Mouse (Mus musculus) embryonic facial prominence, embryonic 12.5 days (tissue): ENCODE results near the gene Slc38a7. TPM values are rescaled to one million over a fixed set of nuclear protein-coding genes. Genes with fewer than 3 reads are reported as not detected.
A peak's percentile ranks its signal among the peaks of the same experiment; 100 is the strongest.

Source experiments
- ATAC-seq: fragments of 200-750 bp; cut with Nextera tagmentation; 2 replicates; pipeline ENCODE4 v1.8.0; 2017; ENCODE audit not compliant: insufficient number of reproducible peaks, insufficient read depth, low FRiP score, low TSS enrichment
- H3K27ac ChIP-seq: fragments of 300-500 bp; sonication (generic); 2 replicates; pipeline ENCODE4 v1.5.1; 2016; ENCODE audit warnings: mild to moderate bottlenecking
- H3K27me3 ChIP-seq: fragments of 300-500 bp; sonication (generic); 2 replicates; pipeline ENCODE4 v1.6.1; 2016; ENCODE audit warnings: mild to moderate bottlenecking, moderate library complexity
- H3K36me3 ChIP-seq: fragments of 300-500 bp; sonication (generic); 2 replicates; pipeline ENCODE4 v1.6.1; 2016; ENCODE audit warnings: mild to moderate bottlenecking
- H3K4me1 ChIP-seq: fragments of 300-500 bp; sonication (generic); 2 replicates; pipeline ENCODE4 v1.6.1; 2016
- H3K4me2 ChIP-seq: fragments of 300-500 bp; sonication (generic); replicated peaks from 2 replicates; pipeline ENCODE4 v1.6.1; 2016; ENCODE audit warnings: mild to moderate bottlenecking, moderate library complexity
- H3K4me3 ChIP-seq: fragments of 300-500 bp; sonication (generic); 2 replicates; pipeline ENCODE4 v1.5.1; 2016; ENCODE audit warnings: mild to moderate bottlenecking
- H3K9ac ChIP-seq: fragments of 300-500 bp; sonication (generic); 2 replicates; pipeline ENCODE4 v1.6.1; 2016; ENCODE audit warnings: mild to moderate bottlenecking, moderate library complexity
- H3K9me3 ChIP-seq: fragments of 300-500 bp; sonication (generic); 2 replicates; pipeline ENCODE4 v1.6.1; 2016; ENCODE audit warnings: mild to moderate bottlenecking, moderate library complexity
- WGBS: fragments of 180-500 bp; shearing (Covaris S2); methylation state at CpG from one replicate; pipeline ENCODE4 v1.1.7; 2016; 5-methylcytosine and 5-hydroxymethylcytosine counted together
- polyA plus RNA-seq: library from polyadenylated mRNA; unstranded; fragments of >200 nt; fragmentation: Nextera tagmentation; extraction: Ambion mirVana; gene quantifications from 2 replicates; pipeline ENCODE4 v1.2.1, GENCODE M21; 2016

Gene Slc38a7
- polyA plus RNA-seq = 15.9 and 16.7 TPM in 2 replicates

DNA sequence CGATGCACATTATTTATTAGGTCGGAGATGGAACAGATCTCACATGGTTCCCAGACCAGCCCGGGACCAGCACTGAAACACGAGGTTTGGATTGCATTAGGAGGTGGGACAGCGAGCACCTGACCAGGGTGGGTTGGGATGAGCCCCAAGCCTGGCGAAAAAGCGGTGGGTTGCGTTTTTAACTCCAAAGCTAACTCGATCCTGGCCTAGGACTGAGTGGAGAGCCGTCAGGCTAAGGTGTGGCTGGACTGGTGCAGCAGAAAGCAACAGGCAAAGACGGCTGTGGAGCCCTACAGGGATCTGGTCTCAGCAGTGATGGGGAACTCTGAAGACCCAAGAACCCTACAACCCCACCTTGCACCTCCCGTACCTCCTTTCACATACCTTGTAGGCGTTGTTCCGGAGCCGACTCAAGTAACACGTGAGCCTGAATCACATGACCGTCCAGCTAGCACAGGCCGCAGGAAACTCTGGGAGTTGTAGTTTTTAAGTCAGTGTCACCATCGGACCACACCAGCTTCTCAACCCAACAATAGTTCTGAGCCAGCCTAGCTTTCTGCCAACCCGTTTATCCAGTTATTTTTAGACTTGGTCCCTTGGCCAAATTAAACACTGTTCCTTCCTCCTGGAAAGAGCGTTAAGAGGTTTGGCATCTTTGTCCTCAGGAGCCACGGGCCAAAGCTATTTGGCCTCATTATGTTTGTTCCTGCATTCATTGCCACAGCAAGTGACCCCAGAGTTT, at the start of gene Slc38a7:
Gene Slc38a7 (minus strand): TSS at position 438 of the 742 bp plus-strand sequence.
- Histone ChIP-seq H3K4me2 (peak within 1 kb of the TSS; percentile 68), H3K27ac (no peak within 1 kb of the TSS), H3K36me3 (peaks cover 2% of the 10 kb centered on the region; the same call in 1 of the 2 replicates), H3K4me1 (peaks cover 8% of the 10 kb centered on the region), H3K4me3 (peak within 1 kb of the TSS; percentile 75), H3K9me3 (no peaks in the 10 kb centered on the region), H3K9ac (peak within 1 kb of the TSS; percentile 69), H3K27me3 (no peaks in the 10 kb centered on the region)
- peak; percentile 87 for ATAC-seq
- WGBS = 19% methylated on average over 22 of the region's 22 CpGs

DNA sequence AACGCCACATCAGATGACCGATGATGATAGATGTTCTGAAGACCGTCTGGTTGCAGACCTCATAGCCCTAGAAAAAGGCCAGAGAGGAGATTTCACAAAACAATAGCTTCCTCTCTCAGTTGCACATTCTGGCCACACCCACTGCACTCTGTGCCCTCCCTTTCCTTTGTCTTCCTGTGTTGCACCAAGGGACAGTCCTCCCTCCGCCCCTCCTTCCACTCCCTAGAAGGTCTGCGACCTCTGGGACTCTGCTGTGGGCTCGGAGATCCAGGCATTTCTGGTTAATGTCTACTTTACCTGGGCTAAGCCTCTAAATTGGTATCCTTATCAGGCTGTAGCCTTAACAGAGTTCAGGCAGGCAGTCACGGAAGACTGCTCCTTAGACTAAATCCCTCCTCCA, 48.5 kb upstream of the Slc38a7 start:
- H3K36me3 ChIP-seq = no peaks in the 10 kb centered on the region
- H3K9ac ChIP-seq = no peak overlapping the region
- ATAC-seq = no peak
- H3K27me3 ChIP-seq = no peaks in the 10 kb centered on the region
- H3K4me2 ChIP-seq = no peak overlapping the region
- 34% methylated on average over 7 of the region's 7 CpGs for WGBS
- no peaks in the 10 kb centered on the region for H3K9me3 ChIP-seq
- H3K4me1 ChIP-seq = peaks cover 6% of the 10 kb centered on the region; the same call in 1 of the 2 replicates
- no peak overlapping the region for H3K27ac ChIP-seq
- no peak overlapping the region for H3K4me3 ChIP-seq

DNA sequence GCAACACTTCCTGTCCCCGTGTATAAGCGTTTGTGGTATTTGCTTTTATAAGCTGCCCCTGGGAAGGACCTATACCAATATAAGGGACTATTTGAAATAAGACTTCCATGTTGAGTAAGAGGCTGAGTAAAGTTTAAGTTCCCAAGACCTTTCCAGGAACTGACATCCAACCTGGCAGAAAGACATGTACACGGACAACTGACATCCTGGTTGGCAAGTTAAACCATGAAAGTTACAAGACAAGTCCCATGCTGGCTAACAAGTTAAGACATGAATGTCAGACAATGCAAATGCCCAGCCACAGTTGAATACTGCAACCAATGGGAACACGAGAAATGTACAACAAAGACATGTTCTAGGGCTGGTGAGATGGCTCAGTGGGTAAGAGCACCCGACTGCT, 40.4 kb upstream of the Slc38a7 start:
- Histone ChIP-seq H3K36me3 (no peaks in the 10 kb centered on the region), H3K27me3 (no peaks in the 10 kb centered on the region), H3K9ac (no peak overlapping the region), H3K4me3 (no peak overlapping the region), H3K4me1 (no peaks in the 10 kb centered on the region), H3K27ac (no peak overlapping the region), H3K4me2 (no peak overlapping the region), H3K9me3 (no peaks in the 10 kb centered on the region)
- WGBS = 72% methylated on average over 5 of the region's 5 CpGs
- no peak for ATAC-seq

DNA sequence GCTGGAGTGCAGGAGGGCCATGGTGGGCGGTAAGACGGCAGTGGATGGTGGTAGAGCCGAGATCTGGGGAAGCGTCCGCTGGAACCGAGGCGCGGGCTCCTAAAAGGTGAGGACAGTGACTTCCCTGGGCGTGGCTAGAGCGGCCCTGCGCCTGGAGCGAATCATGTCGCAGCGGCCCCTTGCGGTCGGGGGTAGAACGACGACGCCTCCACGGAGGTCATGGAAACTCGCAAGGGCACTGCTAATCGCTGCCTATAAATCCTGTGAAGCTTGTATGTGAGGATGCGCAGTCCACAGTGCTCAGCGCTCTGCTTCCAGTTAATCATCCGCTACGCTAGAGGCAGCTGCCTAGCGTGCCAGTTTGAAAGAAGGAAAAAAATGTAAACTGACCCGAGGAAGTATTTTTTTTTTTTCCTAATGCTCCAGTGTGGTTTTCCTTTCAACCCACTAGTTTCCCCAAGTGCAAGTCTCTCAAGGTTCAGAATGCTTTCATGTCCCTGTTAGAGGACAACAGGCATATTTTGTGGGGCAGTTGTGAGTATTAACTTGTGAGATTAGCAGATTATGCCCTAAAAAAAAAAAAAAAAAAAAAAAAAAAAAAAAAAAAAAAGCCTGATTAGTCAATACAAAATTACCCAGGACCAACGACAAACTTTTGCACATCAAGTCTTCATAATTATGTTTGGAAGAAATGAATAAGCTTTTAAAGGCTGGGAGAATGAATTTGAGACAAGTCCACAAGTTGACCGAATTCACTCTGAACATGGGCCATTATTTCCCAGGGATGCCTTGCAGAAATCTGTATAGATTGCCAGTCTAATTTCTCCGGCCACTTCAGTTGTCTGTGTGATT, 35.2 kb upstream of the Slc38a7 start, which contains the start of gene Got2:
Gene Got2 (minus strand): TSS at position 263 of the 852 bp plus-strand sequence.
- WGBS = 8% methylated on average over 31 of the region's 31 CpGs
- peaks cover 12% of the 10 kb centered on the region for H3K4me1 ChIP-seq
- H3K36me3 ChIP-seq = no peaks in the 10 kb centered on the region
- H3K27ac ChIP-seq = peak within 1 kb of the TSS; percentile 79
- peak within 1 kb of the TSS; percentile 83 for H3K4me2 ChIP-seq
- no peaks in the 10 kb centered on the region for H3K27me3 ChIP-seq
- H3K4me3 ChIP-seq = peak within 1 kb of the TSS; percentile 97
- no peaks in the 10 kb centered on the region for H3K9me3 ChIP-seq
- ATAC-seq = peak; percentile 87
- peak within 1 kb of the TSS; percentile 87 for H3K9ac ChIP-seq

DNA sequence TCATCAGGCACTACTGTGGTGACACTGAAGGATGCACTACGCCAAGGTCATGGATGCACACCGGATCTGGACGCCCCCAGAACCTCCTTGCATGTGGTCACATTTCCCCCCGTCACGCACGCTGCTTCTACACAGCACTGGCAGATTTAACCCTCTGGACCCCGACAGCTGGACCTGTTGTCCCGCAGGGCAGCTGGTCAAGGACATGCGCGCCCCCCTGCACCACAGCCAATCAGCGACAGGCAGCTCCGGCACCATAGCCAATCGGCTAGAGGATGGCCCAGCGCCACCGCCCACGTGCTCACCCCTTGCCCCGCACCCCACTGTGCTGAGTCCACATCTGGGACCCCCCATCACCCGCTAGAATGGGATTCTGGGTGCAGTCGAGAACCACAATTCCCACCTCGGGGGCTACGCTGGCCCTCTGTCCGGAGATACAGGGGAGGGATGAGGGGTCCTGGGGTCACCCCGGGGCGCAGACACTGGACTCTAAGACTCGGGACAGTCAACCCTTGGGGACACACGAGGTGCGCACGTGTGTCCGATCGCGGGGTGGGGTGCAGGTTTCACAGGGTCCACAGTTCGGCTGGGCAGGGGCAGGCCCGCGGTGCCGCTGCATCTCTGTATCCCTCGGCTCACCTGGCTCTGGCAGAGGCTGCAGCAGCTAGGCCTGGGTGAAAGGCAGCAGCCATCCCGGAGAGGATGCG, 34.4 kb upstream of the Slc38a7 start:
- H3K4me2 ChIP-seq = peak overlapping the region; percentile 83
- H3K9ac ChIP-seq = peak overlapping the region; percentile 87
- H3K27ac ChIP-seq = peak overlapping the region; percentile 79
- H3K4me3 ChIP-seq = peak overlapping the region; percentile 97
- H3K9me3 ChIP-seq = no peaks in the 10 kb centered on the region
- H3K27me3 ChIP-seq = no peaks in the 10 kb centered on the region
- under 1% methylated on average over 38 of the region's 38 CpGs for WGBS
- ATAC-seq = peak; percentile 93
- H3K4me1 ChIP-seq = peaks cover 12% of the 10 kb centered on the region
- H3K36me3 ChIP-seq = no peaks in the 10 kb centered on the region

DNA sequence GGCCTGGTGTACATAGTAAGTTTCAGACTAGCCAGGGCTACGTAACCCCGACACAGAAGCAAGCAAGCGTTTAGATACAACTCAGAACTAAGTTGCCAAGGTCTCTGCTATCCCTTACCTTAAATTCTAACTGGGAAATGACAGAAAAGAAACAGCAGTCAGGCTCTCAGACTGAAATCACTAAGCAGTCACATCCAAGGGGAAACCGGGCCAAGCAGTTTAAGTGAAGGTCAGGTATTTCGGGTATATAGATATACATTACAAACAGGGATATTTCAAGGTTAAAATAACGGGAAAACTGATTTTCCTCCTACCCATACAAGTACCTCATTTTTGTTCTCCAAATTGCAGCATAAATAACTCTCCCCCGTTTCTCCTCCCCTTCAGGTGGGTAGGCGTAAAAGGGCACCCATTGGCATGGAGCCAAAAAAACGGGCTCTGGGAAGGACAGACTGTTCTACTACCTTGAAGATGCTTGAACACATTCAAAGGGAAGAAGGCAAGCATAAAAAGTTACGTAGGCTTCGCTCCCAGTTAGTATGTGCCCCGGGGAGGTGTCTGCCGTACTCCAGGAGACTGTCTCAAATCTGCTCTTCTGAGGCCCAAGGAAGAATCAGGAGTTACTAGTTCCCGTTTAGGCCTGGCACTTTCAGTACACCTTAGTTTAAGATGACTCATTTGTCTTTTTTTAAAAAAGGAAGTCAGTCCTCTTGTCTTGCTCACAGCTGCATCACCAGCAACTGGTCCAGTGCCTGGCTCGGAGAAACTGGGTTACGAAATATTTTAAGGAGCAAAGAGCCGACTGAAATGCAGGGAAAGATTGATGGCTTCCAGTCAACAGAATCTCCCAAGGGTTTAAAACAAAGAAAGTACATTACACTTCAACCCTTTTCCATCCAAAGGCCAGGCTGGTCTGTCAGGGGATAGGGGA, 33.6 kb upstream of the Slc38a7 start:
- WGBS = 70% methylated on average over 17 of the region's 17 CpGs
- H3K9me3 ChIP-seq = no peaks in the 10 kb centered on the region
- peak overlapping the region; percentile 83 for H3K4me2 ChIP-seq
- no peaks in the 10 kb centered on the region; the same call in 1 of the 2 replicates for H3K36me3 ChIP-seq
- H3K4me3 ChIP-seq = peak overlapping the region; percentile 97
- no peak overlapping the region for H3K27ac ChIP-seq
- H3K27me3 ChIP-seq = no peaks in the 10 kb centered on the region
- peaks cover 12% of the 10 kb centered on the region for H3K4me1 ChIP-seq
- peak overlapping the region; percentile 87; the same call in 1 of the 2 replicates for H3K9ac ChIP-seq
- no peak for ATAC-seq

DNA sequence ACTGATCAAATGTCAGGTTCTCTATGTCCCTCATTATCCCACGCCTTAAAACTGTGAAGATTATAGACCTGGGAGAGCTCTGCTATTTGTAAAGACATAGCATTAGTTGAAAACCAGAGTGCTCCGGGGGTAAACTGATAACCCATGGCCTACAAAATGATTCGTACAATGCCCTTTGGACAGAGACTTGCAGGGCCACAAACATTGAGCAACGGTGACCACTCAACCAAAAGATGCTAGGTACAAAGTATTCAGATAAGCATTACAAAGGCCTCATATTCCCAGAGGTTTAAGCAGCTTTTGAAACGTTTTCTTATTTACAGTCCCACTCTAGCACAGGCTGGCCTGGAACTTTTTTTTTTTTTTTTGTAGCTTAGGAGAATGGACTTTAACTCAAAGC, 32.6 kb upstream of the Slc38a7 start:
- H3K4me1 ChIP-seq = peaks cover 12% of the 10 kb centered on the region
- no peaks in the 10 kb centered on the region for H3K9me3 ChIP-seq
- no peak for ATAC-seq
- no peaks in the 10 kb centered on the region; the same call in 1 of the 2 replicates for H3K36me3 ChIP-seq
- 0 out of 2 replicates have a peak overlapping the region, but pooled peaks have one; percentile 0 for H3K4me2 ChIP-seq
- WGBS = 72% methylated on average over 5 of the region's 5 CpGs
- H3K9ac ChIP-seq = no peak overlapping the region
- no peaks in the 10 kb centered on the region for H3K27me3 ChIP-seq
- H3K4me3 ChIP-seq = no peak overlapping the region
- no peak overlapping the region for H3K27ac ChIP-seq

DNA sequence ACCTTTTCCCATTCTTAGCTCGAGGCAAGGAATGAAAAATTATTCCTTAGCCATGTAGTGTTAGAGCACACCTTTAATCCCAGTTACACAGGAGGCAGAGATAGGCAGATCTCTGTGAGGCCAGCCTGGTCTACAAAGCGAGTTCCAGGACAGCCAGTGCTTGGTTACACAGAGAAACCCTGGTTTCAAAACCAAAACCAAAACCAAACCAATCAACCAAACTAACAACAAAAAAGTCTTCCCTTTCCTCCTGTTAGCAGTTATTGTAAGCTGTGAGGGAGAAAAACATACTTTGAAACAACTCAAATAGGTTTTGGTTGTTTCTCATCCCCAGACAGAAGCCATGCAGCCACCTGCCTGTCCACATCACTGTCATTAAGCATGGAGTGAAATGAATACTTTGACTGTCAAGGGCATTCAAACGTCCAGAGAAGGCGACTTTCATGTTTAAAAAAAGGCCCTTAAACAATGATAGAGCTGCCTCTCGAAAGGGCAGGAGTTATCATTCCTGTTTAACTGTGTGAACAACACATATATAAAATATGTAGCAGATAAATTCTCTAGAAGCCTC, 32.0 kb upstream of the Slc38a7 start:
- Histone ChIP-seq H3K27ac (no peak overlapping the region), H3K4me1 (peaks cover 12% of the 10 kb centered on the region), H3K36me3 (no peaks in the 10 kb centered on the region; the same call in 1 of the 2 replicates), H3K9me3 (no peaks in the 10 kb centered on the region), H3K9ac (no peak overlapping the region), H3K4me3 (no peak overlapping the region), H3K4me2 (0 out of 2 replicates have a peak overlapping the region, but pooled peaks have one; percentile 0), H3K27me3 (no peaks in the 10 kb centered on the region)
- ATAC-seq = no peak
- 72% methylated on average over 5 of the region's 5 CpGs for WGBS

DNA sequence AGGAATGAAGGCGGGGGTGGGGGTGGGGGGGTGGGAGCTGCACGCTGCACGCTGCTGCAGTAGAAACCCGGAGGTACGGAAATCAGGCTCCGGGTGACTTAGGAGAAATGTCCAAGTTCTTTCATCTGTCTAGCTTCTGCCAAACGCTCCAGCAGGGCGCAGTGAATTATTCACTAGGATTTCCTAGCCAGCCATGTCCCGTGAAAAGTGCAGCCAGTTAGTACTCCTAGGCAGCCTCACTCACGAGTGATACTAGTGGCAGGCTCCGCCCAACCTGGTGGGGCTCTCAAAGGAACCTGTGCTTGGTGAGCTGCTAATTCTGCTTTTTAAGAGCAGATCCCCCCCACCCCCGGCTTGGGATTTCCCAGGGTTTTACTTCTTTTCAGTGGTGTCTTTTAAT, 31.2 kb upstream of the Slc38a7 start:
- H3K4me1 ChIP-seq = peaks cover 12% of the 10 kb centered on the region
- no peak for ATAC-seq
- no peak overlapping the region for H3K27ac ChIP-seq
- H3K27me3 ChIP-seq = no peaks in the 10 kb centered on the region
- no peaks in the 10 kb centered on the region; the same call in 1 of the 2 replicates for H3K36me3 ChIP-seq
- WGBS = 78% methylated on average over 12 of the region's 12 CpGs
- no peak overlapping the region for H3K4me2 ChIP-seq
- no peak overlapping the region for H3K9ac ChIP-seq
- no peaks in the 10 kb centered on the region for H3K9me3 ChIP-seq
- H3K4me3 ChIP-seq = no peak overlapping the region

DNA sequence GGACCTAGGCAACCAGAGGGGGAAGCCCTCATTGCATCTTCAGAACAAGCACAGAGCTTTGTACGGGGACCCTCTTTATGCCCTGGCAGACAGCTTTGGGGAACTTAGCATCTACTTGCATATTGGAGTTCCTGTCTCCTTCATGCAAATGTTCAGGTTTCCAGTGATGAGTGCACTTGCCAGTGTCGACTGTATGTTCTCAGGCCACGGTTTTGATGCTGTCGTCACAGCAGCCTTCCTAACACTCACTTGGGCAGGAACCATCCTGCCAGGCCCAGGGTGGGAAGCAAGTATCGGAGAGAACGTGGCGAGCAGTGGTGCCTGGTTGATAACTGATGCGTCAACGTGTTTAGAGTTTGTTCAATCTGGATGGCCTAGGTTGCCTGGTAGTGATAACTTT, 28.9 kb upstream of the Slc38a7 start:
- no peak overlapping the region for H3K9ac ChIP-seq
- no peak overlapping the region for H3K4me3 ChIP-seq
- H3K4me1 ChIP-seq = peaks cover 9% of the 10 kb centered on the region
- H3K36me3 ChIP-seq = peaks cover 4% of the 10 kb centered on the region
- no peak overlapping the region for H3K27ac ChIP-seq
- H3K9me3 ChIP-seq = no peaks in the 10 kb centered on the region
- no peaks in the 10 kb centered on the region for H3K27me3 ChIP-seq
- no peak overlapping the region for H3K4me2 ChIP-seq
- 94% methylated on average over 9 of the region's 9 CpGs for WGBS
- no peak for ATAC-seq
